Mouse (Mus musculus) 416B (cell line): ENCODE results near the gene Itln1.

Experiments
- DNase-seq: peaks from one replicate; pipeline ENCODE4 v3.0.0; 2011; ENCODE audit warnings: low read depth

Itln1 gene

GRCm38 (mm10) chr1:171535194-171535593, at the start of gene Itln1:
TSS of gene Itln1 (minus strand) at chr1:171535294.
- no peak for DNase-seq

DNA sequence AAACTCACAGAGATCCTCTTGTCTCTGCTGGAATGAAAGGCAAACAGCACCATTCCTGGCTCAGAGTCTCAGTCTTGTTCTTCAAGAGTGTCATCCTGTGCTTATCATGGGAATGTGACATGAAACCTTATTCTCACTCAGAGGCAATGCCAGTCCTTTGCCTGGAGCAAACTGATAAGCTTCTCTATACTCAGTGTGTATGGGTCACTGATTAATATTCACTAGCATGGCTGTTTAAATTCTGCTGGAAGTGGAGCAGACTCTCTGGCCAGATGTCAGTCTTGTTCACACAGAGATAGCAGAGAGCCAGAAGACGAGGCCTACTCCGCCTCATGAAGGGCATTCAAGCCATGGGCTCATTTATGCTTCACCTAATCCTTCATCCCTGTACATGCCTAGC, 49.5 kb upstream of the Itln1 start:
- no peak for DNase-seq

DNA sequence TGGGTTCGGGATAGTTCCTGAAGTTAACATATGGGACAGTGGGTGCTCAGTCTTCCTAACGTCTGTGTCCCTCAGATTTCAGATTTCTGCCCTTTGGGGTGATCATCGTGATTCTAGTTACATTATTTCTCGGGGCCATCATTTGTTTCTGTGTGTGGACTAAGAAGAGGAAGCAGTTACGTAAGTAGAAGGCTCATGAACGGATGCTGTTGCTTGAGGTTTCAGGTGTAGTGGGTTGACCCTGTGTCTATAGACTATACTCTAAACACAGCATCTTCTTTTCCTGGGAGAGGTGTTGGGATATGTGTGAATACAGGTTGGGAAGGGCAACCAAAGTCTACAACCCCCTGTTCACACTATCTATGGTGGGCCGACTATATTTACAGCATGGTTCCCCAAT, 42.1 kb upstream of the Itln1 start:
- no peak for DNase-seq

DNA sequence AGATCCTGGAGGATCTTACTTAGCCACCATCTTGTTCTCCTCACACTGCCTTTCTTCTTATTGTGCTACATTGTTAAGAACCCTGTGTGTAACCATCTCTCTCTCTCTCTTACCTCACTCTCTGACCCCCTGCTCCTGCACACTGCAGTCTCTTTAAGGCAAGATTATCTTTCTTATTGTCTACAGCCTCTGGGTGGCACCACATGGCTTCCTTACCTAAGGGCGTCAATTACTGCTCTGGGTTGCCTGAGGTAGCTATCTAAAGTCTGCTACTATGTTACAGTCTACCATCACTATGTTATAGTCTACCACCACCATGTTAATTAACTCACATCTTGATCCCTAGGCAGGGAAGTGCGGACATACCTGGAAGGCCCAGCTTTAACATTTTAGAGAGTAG, 33.3 kb upstream of the Itln1 start:
- peak; percentile 65 for DNase-seq

DNA sequence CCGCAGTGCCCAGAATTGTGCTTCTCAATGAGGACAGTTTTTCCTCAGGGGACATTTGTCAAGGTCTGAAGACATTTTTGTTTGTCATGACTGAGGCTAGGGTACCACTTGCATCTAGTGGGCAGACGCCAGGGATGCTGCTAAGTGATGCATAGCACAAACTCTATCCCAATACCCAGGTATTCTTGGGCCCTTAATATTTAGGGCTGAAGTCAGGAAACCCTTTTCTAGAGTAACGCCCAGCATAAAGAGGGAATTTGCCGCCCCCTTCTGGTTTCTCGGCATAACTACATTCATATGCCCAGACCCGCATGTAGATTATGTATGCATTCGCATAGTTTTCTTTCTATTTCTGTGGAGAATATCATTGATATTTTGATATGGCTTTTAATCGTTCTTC, 31.7 kb upstream of the Itln1 start:
- peak; percentile 90 for DNase-seq

- peak; percentile 72 for DNase-seq
Observed at GRCm38 (mm10) chr1:171565888-171566287, 30.8 kb upstream of the Itln1 start.

DNA sequence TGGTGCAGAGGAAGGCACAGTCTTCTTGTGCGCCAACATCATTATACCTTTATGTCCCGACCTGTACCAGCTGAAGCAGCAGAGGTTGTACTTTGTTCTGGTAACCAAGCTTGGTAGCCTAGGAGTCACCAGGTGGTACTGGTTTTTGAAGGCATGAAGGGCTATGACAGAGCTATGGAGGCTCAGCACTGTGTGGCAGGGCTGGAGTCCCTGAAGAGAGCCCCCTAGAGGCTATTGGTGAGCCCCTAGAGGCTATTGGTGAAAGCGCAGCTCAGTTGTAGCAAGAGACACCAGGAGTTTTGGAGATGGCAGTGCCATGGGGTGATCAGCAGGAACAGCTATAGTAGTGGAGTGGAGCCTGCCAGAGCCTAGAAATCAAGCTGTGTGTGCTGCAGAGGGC, 29.2 kb upstream of the Itln1 start:
- DNase-seq: peak; percentile 84

- peak; percentile 73 for DNase-seq
Observed at GRCm38 (mm10) chr1:171563042-171563441, 27.9 kb upstream of the Itln1 start.

- DNase-seq: peak; percentile 98
Observed at GRCm38 (mm10) chr1:171561639-171562225, 26.6 kb upstream of the Itln1 start.

GRCm38 (mm10) chr1:171561200-171561599, 26.1 kb upstream of the Itln1 start:
- peak; percentile 96 for DNase-seq

DNA sequence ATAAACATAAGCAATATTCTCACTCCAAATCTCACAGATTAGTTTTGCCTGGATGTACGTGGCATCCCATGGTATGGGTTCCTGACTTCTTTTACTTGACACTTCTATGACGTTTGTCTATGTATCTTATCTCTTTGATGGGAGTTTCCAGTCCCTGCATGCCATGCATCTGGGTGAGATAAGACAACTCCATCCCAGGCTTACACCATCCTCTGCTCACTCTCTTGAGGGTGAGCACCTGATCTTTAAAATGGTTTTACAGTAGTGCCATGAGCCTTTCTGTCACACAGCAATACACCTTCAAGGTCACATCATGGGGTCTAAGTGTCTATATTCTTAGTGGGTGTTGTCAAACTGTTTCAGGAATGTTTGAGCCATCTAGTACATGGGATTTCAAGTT, 25.2 kb upstream of the Itln1 start:
- DNase-seq: peak; percentile 57

GRCm38 (mm10) chr1:171558898-171559297, 23.8 kb upstream of the Itln1 start, which contains the start of gene Cd244a:
TSS of gene Cd244a (plus strand) at chr1:171559193.
- peak; percentile 96 for DNase-seq

DNA sequence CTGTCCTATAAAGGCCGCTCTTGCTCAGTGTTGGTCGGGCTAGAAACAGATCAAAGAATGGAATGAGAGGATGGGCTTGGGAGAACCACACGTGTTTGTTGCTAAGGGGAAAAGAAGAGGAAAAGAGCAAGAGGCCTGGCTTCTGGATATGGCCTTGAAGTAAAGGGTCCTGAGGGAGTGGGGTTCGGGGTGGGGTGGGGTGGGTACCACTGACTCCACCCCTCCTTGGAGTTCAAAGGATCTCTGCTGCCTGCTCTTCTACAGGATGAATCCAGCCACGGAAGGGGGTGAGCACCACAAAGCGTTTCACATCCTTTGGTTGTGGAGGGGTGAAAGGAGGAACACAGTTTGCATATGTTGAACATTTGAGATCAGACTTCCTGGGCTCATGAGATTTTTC, 23.3 kb upstream of the Itln1 start:
- DNase-seq: no peak

DNA sequence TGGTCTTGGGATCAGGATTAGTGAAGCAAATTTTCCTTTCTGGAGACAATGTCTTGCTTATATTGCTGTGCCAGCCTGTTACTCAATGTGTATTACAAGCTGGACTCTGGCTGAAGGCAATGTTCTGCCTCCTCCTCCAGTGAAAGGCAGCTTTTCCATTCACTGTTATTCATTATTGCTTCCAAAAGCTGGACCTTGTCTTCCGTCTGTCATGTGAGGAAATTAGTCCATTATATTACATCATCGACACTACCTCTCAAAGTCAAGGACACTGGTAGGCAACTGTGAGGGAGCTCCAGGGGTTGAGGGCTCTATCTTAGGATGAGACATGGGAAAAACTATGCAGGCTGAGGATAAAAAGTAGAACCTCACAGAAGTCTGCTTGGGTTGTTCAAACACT, 21.3 kb upstream of the Itln1 start:
- no peak for DNase-seq

DNA sequence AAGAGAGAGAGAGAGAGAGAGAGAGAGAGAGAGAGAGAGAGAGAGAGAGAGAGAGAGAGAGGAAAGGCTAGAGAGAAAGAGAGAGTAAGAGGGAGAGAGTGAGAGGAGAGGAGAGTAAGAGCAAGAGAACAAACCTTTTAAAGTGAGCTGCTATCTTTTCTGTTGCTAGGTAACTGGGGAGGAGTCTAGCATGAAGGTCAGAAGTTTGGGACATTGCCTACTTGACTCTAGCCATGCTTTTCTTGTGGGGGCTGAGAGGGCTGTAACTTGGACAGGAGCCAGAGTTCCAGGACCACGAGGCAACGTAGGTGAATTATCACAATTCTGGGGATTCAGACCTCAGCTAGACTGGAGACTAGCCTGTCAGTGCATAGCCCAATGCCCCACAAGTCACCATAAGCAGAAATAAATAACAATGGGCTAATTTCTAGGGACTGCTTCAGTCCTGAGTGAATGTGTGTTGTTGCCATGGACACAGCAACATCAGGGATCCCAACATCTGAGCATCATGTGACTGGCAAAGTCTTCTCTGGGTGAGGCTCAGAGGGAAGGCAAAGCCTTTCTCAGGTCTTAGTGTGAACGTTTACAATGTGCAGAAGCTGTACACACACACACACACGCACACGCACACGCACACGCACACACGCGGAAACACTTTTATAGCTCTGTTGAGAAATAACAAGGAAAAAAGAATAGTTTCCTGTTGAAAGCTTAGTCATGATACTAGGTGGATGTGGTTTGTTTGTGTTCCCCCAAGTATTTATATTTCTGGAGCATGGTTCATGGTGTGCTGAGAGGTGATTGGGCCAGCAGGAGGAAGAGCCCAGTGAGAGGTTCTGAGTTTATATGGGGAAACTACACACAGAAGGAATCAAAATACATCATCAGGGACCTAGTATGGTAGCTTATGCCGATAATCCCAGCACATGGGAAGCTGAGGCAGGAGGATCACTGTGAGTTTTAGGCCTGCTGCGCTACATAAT, 18.6 kb upstream of the Itln1 start:
- peak; percentile 97 for DNase-seq

DNA sequence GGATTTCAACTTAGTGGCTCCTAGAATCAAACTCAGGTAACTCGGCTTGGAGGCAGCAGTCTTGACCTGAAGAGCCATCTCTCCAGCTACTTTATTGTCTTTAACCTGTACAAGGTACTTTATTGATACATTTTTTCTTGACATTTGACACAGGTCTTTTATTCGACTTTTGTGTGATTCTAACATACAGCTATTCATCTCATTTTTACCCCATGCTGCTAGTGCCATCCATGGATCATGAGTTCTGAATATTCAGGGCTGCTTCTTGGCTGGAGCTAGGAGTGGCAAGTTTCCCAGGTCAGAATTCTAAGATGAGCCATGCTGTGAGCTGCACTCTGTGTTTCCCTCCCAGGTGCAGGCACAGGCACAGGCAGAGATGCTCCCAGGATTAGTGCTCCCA, 17.1 kb upstream of the Itln1 start:
- DNase-seq: no peak

GRCm38 (mm10) chr1:171551326-171551725, 16.2 kb upstream of the Itln1 start:
- DNase-seq: no peak

DNA sequence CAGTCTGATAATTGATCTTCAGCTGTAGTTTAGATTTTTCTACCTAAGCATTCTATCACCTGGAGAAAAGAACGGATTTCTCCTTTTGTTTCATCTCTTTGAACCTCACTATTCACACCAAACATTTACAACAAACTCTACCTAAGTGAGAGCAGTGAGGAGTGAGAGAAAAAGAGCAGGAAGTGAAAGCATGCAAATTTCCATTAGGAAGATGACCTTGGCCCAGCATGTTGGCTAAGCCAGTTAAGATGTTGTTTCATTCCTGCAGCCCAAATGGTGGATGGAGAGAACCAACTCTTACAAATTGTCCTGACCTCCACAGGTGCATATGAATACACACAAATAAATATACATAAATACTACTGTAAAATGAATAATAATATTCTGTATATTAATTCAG, 5.6 kb upstream of the Itln1 start:
- DNase-seq: no peak

DNA sequence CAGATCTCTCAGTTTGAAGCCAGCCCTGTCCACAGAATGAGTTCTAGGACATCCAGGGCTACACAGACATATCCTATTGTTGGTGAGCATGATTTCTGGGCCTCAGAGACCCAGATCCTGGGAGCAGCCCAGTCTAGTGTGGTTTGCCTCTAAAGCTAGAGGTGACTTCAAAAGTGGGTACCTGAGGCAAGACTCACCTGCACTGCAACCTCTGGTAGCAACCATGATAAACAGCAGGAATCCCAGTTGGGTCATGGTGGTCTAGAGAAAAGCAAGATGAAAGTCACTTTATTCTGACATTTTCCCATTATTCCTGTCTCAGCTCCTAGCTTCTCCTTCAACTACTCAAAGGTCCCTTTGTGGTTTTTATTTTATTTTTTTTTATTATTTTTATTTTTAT, 537 bp downstream of the Itln1 start:
- DNase-seq: no peak

GRCm38 (mm10) chr1:171532830-171533229, 2.3 kb downstream of the Itln1 start:
- DNase-seq: peak; percentile 58

DNA sequence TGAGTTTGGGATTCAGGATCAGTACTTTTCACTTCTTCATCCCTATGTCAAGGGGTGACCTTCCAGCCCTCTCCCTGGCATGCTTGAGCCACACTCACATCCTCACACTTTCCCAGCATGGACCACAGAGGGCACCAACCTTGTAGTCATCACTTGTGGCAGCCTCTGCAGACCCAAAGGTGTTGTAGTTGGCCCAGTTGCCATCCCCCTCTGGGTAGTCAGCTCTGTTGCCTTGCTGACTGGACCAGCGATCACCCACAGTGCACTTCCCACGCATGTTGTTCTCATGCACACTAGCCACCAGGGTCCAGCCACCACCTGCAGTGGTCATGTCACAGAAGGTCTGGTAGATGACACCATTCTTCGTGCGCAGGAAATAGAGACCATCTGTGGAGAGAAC, 3.7 kb downstream of the Itln1 start:
- DNase-seq: no peak

DNA sequence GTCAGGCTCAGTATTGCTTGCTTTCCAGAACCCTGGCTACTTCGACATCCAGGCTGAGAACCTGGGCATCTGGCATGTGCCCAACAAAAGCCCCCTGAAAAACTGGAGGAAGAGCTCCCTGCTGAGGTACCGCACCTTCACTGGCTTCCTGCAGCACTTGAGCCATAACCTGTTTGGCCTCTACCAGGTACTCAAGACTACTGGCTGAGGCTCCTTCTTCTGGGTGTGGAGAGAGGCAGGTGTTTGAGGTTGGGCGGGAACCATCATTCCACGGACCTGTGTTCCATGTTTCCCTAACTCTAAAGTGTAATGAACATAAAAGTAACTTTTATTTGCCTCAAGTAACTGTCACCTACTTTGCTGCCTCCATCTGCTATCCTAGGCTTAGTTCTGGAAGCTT, 19.5 kb downstream of the Itln1 start:
- no peak for DNase-seq

GRCm38 (mm10) chr1:171515039-171515438, 20.1 kb downstream of the Itln1 start:
- peak; percentile 69 for DNase-seq
